Mouse (Mus musculus) spleen, postnatal 36 days (tissue): ENCODE measurements at regions not wholly inside any gene's neighbourhood (a gene's known extent, or its start where the extent isn't known, plus 50 kb on each side); places are given as distances from the start of the nearest gene placed in this dataset.
A peak's percentile ranks its signal among the peaks of the same experiment; 100 is the strongest.

Experiments
- DNase-seq, 2 experiments: peaks; one replicate each; pipeline ENCODE4 v3.0.0; 2022; ENCODE audit warnings: low spot score in 2 of 2, mixed read lengths in 1 of 2

- peak in 1 of 2 experiments; percentile 2 for DNase-seq
Observed at GRCm38 (mm10) chr7:36095258-36096130, 292.7 kb upstream of the Zfp507 start.

GRCm38 (mm10) chr7:36091132-36091531, 288.3 kb upstream of the Zfp507 start:
- DNase-seq = no peak

GRCm38 (mm10) chr7:36090291-36091123, 287.7 kb upstream of the Zfp507 start:
- DNase-seq = no peak

GRCm38 (mm10) chr7:36087598-36087997, 284.8 kb upstream of the Zfp507 start:
- no peak for DNase-seq

GRCm38 (mm10) chr7:36078666-36079065, 275.9 kb upstream of the Zfp507 start:
- no peak for DNase-seq

GRCm38 (mm10) chr7:36078089-36078654, 275.4 kb upstream of the Zfp507 start:
- no peak for DNase-seq

GRCm38 (mm10) chr7:36077271-36077670, 274.5 kb upstream of the Zfp507 start:
- DNase-seq = no peak

GRCm38 (mm10) chr7:36076021-36076441, 273.2 kb upstream of the Zfp507 start:
- DNase-seq = no peak

- no peak for DNase-seq
Observed at GRCm38 (mm10) chr7:36071774-36072173, 269.0 kb upstream of the Zfp507 start.

GRCm38 (mm10) chr7:36066725-36067124, 263.9 kb upstream of the Zfp507 start:
- DNase-seq = no peak

GRCm38 (mm10) chr7:36061679-36062078, 258.9 kb upstream of the Zfp507 start:
- DNase-seq = no peak

GRCm38 (mm10) chr7:36060426-36060825, 257.6 kb upstream of the Zfp507 start:
- no peak for DNase-seq

GRCm38 (mm10) chr7:36046053-36046452, 243.2 kb upstream of the Zfp507 start:
- DNase-seq = no peak

GRCm38 (mm10) chr7:36031881-36032280, 229.1 kb upstream of the Zfp507 start:
- no peak for DNase-seq

- DNase-seq = no peak
Observed at GRCm38 (mm10) chr7:36023015-36023414, 220.2 kb upstream of the Zfp507 start.

GRCm38 (mm10) chr7:36022489-36022888, 219.7 kb upstream of the Zfp507 start:
- no peak for DNase-seq

GRCm38 (mm10) chr7:36016926-36017753, 214.3 kb upstream of the Zfp507 start:
- DNase-seq = no peak

- DNase-seq = no peak
Observed at GRCm38 (mm10) chr7:35996609-35997008, 193.8 kb upstream of the Zfp507 start.

- peak; percentile 15 for DNase-seq
Observed at GRCm38 (mm10) chr7:35992511-35992910, 189.7 kb upstream of the Zfp507 start.

GRCm38 (mm10) chr7:35991141-35991540, 188.3 kb upstream of the Zfp507 start:
- DNase-seq = peak; percentile 12 to 23

- DNase-seq = no peak
Observed at GRCm38 (mm10) chr7:35989456-35989855, 186.7 kb upstream of the Zfp507 start.
